Comparison of ENCODE assay signal across 9 mouse cellular contexts in genomic region chr7:16207496-16207895, GRCm38 (mm10). TPM values are rescaled to one million over a fixed set of nuclear protein-coding genes. Genes with fewer than 3 reads are reported as not detected.
DNase-seq lines count a peak whose midpoint lies in the region; ATAC-seq and TF ChIP-seq lines count a peak whose summit lies in the region.
"Had no signal": no experiment of that assay in that cellular context is flagged by ENCODE, and none has a peak within 500 bp of the region (broad histone marks: within the 10 kb centered on the region; RNA-seq: fewer than 3 reads in every experiment).

No protein-coding gene starts in this region.

- no peaks in the 10 kb centered on the region for H3K27me3 ChIP-seq in liver, adult 2 months (ENCODE audit: control insufficient read depth, insufficient read depth, low read length)
- no peaks in the 10 kb centered on the region for H3K27me3 ChIP-seq in liver, embryonic 11.5 days (replicated peaks; ENCODE audit: control insufficient read depth, insufficient read depth, low read length)
- no peaks in the 10 kb centered on the region for H3K27me3 ChIP-seq in Patski
- H3K27me3 ChIP-seq: limb, embryonic 13.5 days had no signal

- no peaks in the 10 kb centered on the region for H3K36me3 ChIP-seq in liver, adult 2 months (ENCODE audit: control insufficient read depth, insufficient read depth, low read length)
- peaks cover 22% of the 10 kb centered on the region for H3K36me3 ChIP-seq in liver, embryonic 11.5 days (ENCODE audit: control insufficient read depth, insufficient read depth, low read length)

- in situ Hi-C loops in Patski (cut with MboI; ENCODE audit: low pct_unique_long_range_greater_than_20kb) = no loop called here

- TF ChIP-seq CTCF in liver, adult 2 months (IDR thresholded peaks at IDR 0.05; ENCODE audit: low read depth, low read length) = no peak
- TF ChIP-seq CTCF in Patski (IDR thresholded peaks at IDR 0.05) = no peak

- no peaks in the 10 kb centered on the region for H3K9me3 ChIP-seq in liver, embryonic 11.5 days (ENCODE audit: control insufficient read depth, low read length)
- H3K9me3 ChIP-seq: limb, embryonic 13.5 days had no signal

- CTCF ChIA-PET in Patski (lab: Charles Lee) = no interaction called here

- H3K4me3 ChIP-seq in liver, adult 2 months (ENCODE audit: insufficient read depth, low read depth, low read length) = no peak overlapping the region
- H3K4me3 ChIP-seq in liver, embryonic 11.5 days (ENCODE audit: low read depth, low read length) = no peak overlapping the region
- H3K4me3 ChIP-seq: limb, embryonic 13.5 days had no signal

- DNase-seq in liver, adult 2 months (ENCODE audit: extremely low read depth, low read depth, low spot score) = peak; percentile 22
- no peak for DNase-seq in liver, embryonic 11.5 days (ENCODE audit: low spot score)
- DNase-seq in Patski (ENCODE audit: low read depth, low spot score) = peak; percentile 77
- DNase-seq in lung, postnatal 36 days = peak; percentile 60
- DNase-seq in kidney, postnatal 14 days = no peak
- DNase-seq in kidney, postnatal 25 days = no peak
- no peak for DNase-seq in yolk sac, embryonic 10.5 days (ENCODE audit: low spot score)

- WGBS in liver, adult 2 months = 86% methylated on average over 10 of the region's 10 CpGs
- WGBS in liver, embryonic 11.5 days = 80% methylated on average over 10 of the region's 10 CpGs

- no peak for TF ChIP-seq POLR2A in liver, adult 2 months (IDR thresholded peaks at IDR 0.05; ENCODE audit: extremely low read depth, insufficient read depth, low read length)

- no peak for ATAC-seq in liver, embryonic 11.5 days (replicated peaks; ENCODE audit: low FRiP score)
- peak; percentile 96 for ATAC-seq in Patski
- peak; percentile 40 for ATAC-seq in granulocyte monocyte progenitor cell, adult 5-6 weeks (replicated peaks; ENCODE audit: poor library complexity, severe bottlenecking)

- H3K4me2 ChIP-seq in liver, embryonic 11.5 days = no peak overlapping the region
- H3K4me2 ChIP-seq: limb, embryonic 13.5 days had no signal

- no peaks in the 10 kb centered on the region for H3K4me1 ChIP-seq in liver, adult 2 months (ENCODE audit: control insufficient read depth, insufficient read depth, low read length)
- H3K4me1 ChIP-seq in liver, embryonic 11.5 days (replicated peaks; ENCODE audit: control insufficient read depth, insufficient read depth, low read length) = no peaks in the 10 kb centered on the region
- H3K4me1 ChIP-seq: limb, embryonic 13.5 days had no signal

- H3K9ac ChIP-seq in liver, adult 2 months (ENCODE audit: low read depth, low read length) = no peak overlapping the region
- no peak overlapping the region for H3K9ac ChIP-seq in liver, embryonic 11.5 days (ENCODE audit: low read depth, low read length)
- H3K9ac ChIP-seq: limb, embryonic 13.5 days had no signal

- H3K79me2 ChIP-seq in liver, adult 2 months (ENCODE audit: control insufficient read depth, insufficient read depth, low read length) = no peaks in the 10 kb centered on the region

- POLR2A ChIA-PET in Patski (lab: Charles Lee) = interaction anchor here (0.6 to 1.2 kb wide), 3 partner anchors 14 to 62 kb away, joined by 3 to 5 read pairs (median 3); partner anchors contain the start of gene Dhx34

- 0 out of 2 replicates have a peak overlapping the region, but pooled peaks have one; percentile 9 for H3K27ac ChIP-seq in liver, adult 2 months (replicated peaks; ENCODE audit: insufficient read depth, low read depth, low read length)
- H3K27ac ChIP-seq in liver, embryonic 11.5 days (ENCODE audit: low read depth, low read length) = no peak overlapping the region
- H3K27ac ChIP-seq: limb, embryonic 13.5 days had no signal

RNA-seq across cellular contexts. Expression of gene Dhx34, which starts 14.3 kb away (rescaled TPM):
- total RNA-seq in liver, adult 2 months (2014; rRNA removed) = 4.3 and 5.0 TPM in 2 replicates
- 10.5 and 12.5 TPM in 2 replicates for polyA plus RNA-seq in liver, adult 2 months (2012; rRNA removed)
- polyA plus RNA-seq in liver, embryonic 11.5 days (2014; fragmentation: Nextera tagmentation; extraction: Ambion mirVana) = 13.8 and 14.4 TPM in 2 replicates
- polyA plus RNA-seq in Patski (2021) = 15.1 TPM
- 5.5 and 8.7 TPM in 2 replicates for total RNA-seq in granulocyte monocyte progenitor cell, adult 5-6 weeks (2014; fragmentation: Nextera tagmentation)
- 4.4 and 9.4 TPM in 2 replicates for total RNA-seq in granulocyte monocyte progenitor cell, adult 5-6 weeks (2017)

RNA-seq across cellular contexts. Expression of gene Meis3, which starts 32.6 kb away (rescaled TPM):
- 0.46 and 0.94 TPM in 2 replicates for total RNA-seq in liver, adult 2 months (2014; rRNA removed)
- polyA plus RNA-seq in liver, adult 2 months (2012; rRNA removed) = 0.87 and 2.0 TPM in 2 replicates
- polyA plus RNA-seq in liver, embryonic 11.5 days (2014; fragmentation: Nextera tagmentation; extraction: Ambion mirVana) = 14.2 and 17.7 TPM in 2 replicates
- 26.9 TPM for polyA plus RNA-seq in Patski (2021)
- not detected in 2 replicates for total RNA-seq in granulocyte monocyte progenitor cell, adult 5-6 weeks (2014; fragmentation: Nextera tagmentation)
- total RNA-seq in granulocyte monocyte progenitor cell, adult 5-6 weeks (2017) = not detected in 2 replicates

RNA-seq across cellular contexts. Expression of gene C5ar2, which starts 36.5 kb away (rescaled TPM):
- 0.83 and 1.1 TPM in 2 replicates for total RNA-seq in liver, adult 2 months (2014; rRNA removed)
- 0.92 and 1.4 TPM in 2 replicates for polyA plus RNA-seq in liver, adult 2 months (2012; rRNA removed)
- 1.3 and 1.8 TPM in 2 replicates for polyA plus RNA-seq in liver, embryonic 11.5 days (2014; fragmentation: Nextera tagmentation; extraction: Ambion mirVana)
- polyA plus RNA-seq in Patski (2021) = not detected
- total RNA-seq in granulocyte monocyte progenitor cell, adult 5-6 weeks (2014; fragmentation: Nextera tagmentation) = 0.15 TPM in 1 of 2 replicates, not detected in the other
- total RNA-seq in granulocyte monocyte progenitor cell, adult 5-6 weeks (2017) = 0.13 and 0.93 TPM in 2 replicates

RNA-seq across cellular contexts. Expression of gene C5ar1, which starts 51.8 kb away (rescaled TPM):
- total RNA-seq in liver, adult 2 months (2014; rRNA removed) = 0.46 and 0.47 TPM in 2 replicates
- 0.88 and 1.3 TPM in 2 replicates for polyA plus RNA-seq in liver, adult 2 months (2012; rRNA removed)
- polyA plus RNA-seq in liver, embryonic 11.5 days (2014; fragmentation: Nextera tagmentation; extraction: Ambion mirVana) = 2.8 and 3.4 TPM in 2 replicates
- polyA plus RNA-seq in Patski (2021) = not detected
- total RNA-seq in granulocyte monocyte progenitor cell, adult 5-6 weeks (2014; fragmentation: Nextera tagmentation) = 0.21 TPM in 1 of 2 replicates, not detected in the other
- 0.67 and 1.1 TPM in 2 replicates for total RNA-seq in granulocyte monocyte progenitor cell, adult 5-6 weeks (2017)

Comparison
In these comparisons a context has a peak if more than half of its experiments do, and no peak if none do; other contexts are left out.
1. DNase-seq: peak in liver, adult 2 months (single experiment), Patski (single experiment) and lung, postnatal 36 days (single experiment); none in liver, embryonic 11.5 days (single experiment), kidney, postnatal 14 days (single experiment), kidney, postnatal 25 days (0 of 2) and yolk sac, embryonic 10.5 days (single experiment).